Mouse (Mus musculus) neural tube, embryonic 14.5 days (tissue): ENCODE results near the gene Plpp7. TPM values are rescaled to one million over a fixed set of nuclear protein-coding genes. Genes with fewer than 3 reads are reported as not detected.
A peak's percentile ranks its signal among the peaks of the same experiment; 100 is the strongest.

Experiments used
- ATAC-seq: fragments of 200-750 bp; cut with Nextera tagmentation; 2 replicates; pipeline ENCODE4 v1.8.0; 2017; ENCODE audit warnings: low read depth, mild to moderate bottlenecking, moderate TSS enrichment, moderate library complexity
- H3K27ac ChIP-seq: fragments of 300-500 bp; sonication (generic); 2 replicates; pipeline ENCODE4 v1.5.1; 2014; ENCODE audit warnings: low read depth, mild to moderate bottlenecking, control low read depth, low read length, moderate library complexity, mixed read lengths
- H3K27me3 ChIP-seq: fragments of 300-500 bp; sonication (generic); 2 replicates; pipeline ENCODE4 v1.6.1; 2014; ENCODE audit warnings: low read length; ENCODE audit not compliant: control insufficient read depth, insufficient read depth
- H3K36me3 ChIP-seq: fragments of 300-500 bp; sonication (generic); 2 replicates; pipeline ENCODE4 v1.6.1; 2014; ENCODE audit warnings: low read length, mixed read lengths; ENCODE audit not compliant: control insufficient read depth, insufficient read depth
- H3K4me1 ChIP-seq: fragments of 300-500 bp; sonication (generic); 2 replicates; pipeline ENCODE4 v1.6.1; 2014; ENCODE audit warnings: low read length; ENCODE audit not compliant: control insufficient read depth, insufficient read depth
- H3K4me2 ChIP-seq: fragments of 300-500 bp; sonication (generic); 2 replicates; pipeline ENCODE4 v1.6.1; 2014; ENCODE audit warnings: mild to moderate bottlenecking, low read depth, low read length, control low read depth
- H3K4me3 ChIP-seq: fragments of 300-500 bp; sonication (generic); 2 replicates; pipeline ENCODE4 v1.5.1; 2014; ENCODE audit warnings: low read depth, low read length, control low read depth, mixed read lengths
- H3K9ac ChIP-seq: fragments of 300-500 bp; sonication (generic); replicated peaks from 2 replicates; pipeline ENCODE4 v1.6.1; 2014; ENCODE audit warnings: low read depth, mild to moderate bottlenecking, control low read depth, low read length, mixed read lengths
- H3K9me3 ChIP-seq: fragments of 300-500 bp; sonication (generic); 2 replicates; pipeline ENCODE4 v1.6.1; 2016; ENCODE audit warnings: low read length; ENCODE audit not compliant: control insufficient read depth
- WGBS: fragments of 180-500 bp; shearing (Covaris S2); extraction: QIAGEN DNeasy Blood & Tissue Kit; methylation state at CpG from one replicate; pipeline ENCODE4 v1.1.7; 2014; 5-methylcytosine and 5-hydroxymethylcytosine counted together
- polyA plus RNA-seq: library from polyadenylated mRNA; unstranded; fragments of >200 nt; fragmentation: Nextera tagmentation; extraction: Ambion mirVana; gene quantifications from 2 replicates; pipeline ENCODE4 v1.2.1, GENCODE M21; 2014

The Plpp7 gene
- polyA plus RNA-seq, 1 experiment from 2014 or later: 25.2 TPM

DNA sequence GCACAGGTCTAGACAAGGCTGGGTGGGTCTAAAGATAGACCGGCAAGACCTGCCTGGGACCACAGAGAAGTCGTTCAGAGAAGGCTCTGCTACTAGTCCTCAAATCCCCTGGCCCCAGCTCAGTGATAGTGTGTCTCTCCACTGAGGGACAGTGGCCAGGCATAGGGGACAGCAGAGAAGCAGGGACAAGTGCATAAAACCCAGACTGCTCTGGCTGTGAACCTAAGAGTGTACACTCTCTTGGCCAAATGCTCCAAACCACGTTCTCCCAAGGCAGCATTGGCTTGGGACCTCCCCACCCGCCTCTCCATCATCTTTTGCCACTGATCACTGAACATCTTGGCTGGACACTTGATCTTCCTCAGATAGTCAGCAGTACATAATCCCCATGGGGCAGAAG, 7.7 kb upstream of the Plpp7 start:
- Histone ChIP-seq H3K36me3 (no peaks in the 10 kb centered on the region), H3K4me2 (no peak overlapping the region), H3K27ac (no peak overlapping the region), H3K4me1 (peaks cover 15% of the 10 kb centered on the region), H3K9me3 (no peaks in the 10 kb centered on the region), H3K4me3 (no peak overlapping the region), H3K9ac (no peak overlapping the region), H3K27me3 (peaks cover 25% of the 10 kb centered on the region)
- WGBS: 53% methylated on average over 4 of the region's 4 CpGs
- ATAC-seq: no peak

DNA sequence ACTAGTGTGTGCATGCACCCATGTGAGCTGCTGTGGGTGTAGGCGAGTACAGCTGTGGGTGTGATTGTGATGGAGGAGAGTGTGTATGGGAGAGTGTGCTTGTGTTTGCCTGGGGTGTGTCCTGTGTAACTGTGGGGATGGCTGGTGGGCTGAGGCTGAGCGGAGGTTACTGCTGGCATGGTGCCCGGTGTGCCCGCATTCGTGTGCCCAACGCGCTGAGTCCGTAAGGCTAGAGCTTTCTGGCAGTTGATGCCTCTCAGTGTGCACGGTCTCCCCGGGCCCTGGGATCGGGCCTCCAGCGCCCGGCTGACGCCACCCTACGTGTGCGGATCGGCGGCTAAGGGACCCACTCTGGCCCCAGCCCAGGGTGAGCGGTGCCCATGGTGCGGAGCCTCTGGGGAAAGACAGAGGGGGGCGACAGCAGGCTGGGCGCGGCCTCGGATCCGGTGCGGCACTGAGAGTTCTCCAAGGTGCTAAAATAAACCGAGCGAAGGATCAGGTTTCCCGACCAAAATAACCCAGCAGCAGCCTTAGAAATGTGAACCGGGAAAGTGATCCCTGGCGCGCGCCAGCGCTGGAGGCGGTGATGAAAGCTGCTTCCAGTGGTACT, 6.9 kb upstream of the Plpp7 start:
- 7% methylated on average over 35 of the region's 35 CpGs for WGBS
- H3K4me2 ChIP-seq: peak overlapping the region; percentile 42
- peaks cover 20% of the 10 kb centered on the region for H3K27me3 ChIP-seq
- ATAC-seq: no peak
- peak overlapping the region; percentile 37; the same call in 1 of the 2 replicates for H3K9ac ChIP-seq
- no peaks in the 10 kb centered on the region for H3K9me3 ChIP-seq
- peak overlapping the region; percentile 16; the same call in 1 of the 2 replicates for H3K4me3 ChIP-seq
- H3K4me1 ChIP-seq: peaks cover 11% of the 10 kb centered on the region
- H3K27ac ChIP-seq: no peak overlapping the region
- H3K36me3 ChIP-seq: no peaks in the 10 kb centered on the region

GRCm38 (mm10) chr2:32089606-32090005, 5.7 kb upstream of the Plpp7 start:
- ATAC-seq: no peak
- Histone ChIP-seq H3K9ac (no peak overlapping the region), H3K27me3 (peaks cover 11% of the 10 kb centered on the region; the same call in 1 of the 2 replicates), H3K9me3 (no peaks in the 10 kb centered on the region), H3K4me2 (no peak overlapping the region), H3K36me3 (no peaks in the 10 kb centered on the region), H3K4me1 (peaks cover 3% of the 10 kb centered on the region; the same call in 1 of the 2 replicates), H3K27ac (no peak overlapping the region), H3K4me3 (no peak overlapping the region)
- WGBS: 73% methylated on average over 3 of the region's 3 CpGs

GRCm38 (mm10) chr2:32090145-32090544, 5.2 kb upstream of the Plpp7 start:
- Histone ChIP-seq H3K27ac (no peak overlapping the region), H3K27me3 (peaks cover 11% of the 10 kb centered on the region; the same call in 1 of the 2 replicates), H3K36me3 (no peaks in the 10 kb centered on the region), H3K4me3 (no peak overlapping the region), H3K4me2 (no peak overlapping the region), H3K9me3 (no peaks in the 10 kb centered on the region), H3K4me1 (peaks cover 3% of the 10 kb centered on the region; the same call in 1 of the 2 replicates), H3K9ac (no peak overlapping the region)
- WGBS: 56% methylated on average over 2 of the region's 2 CpGs
- ATAC-seq: no peak

DNA sequence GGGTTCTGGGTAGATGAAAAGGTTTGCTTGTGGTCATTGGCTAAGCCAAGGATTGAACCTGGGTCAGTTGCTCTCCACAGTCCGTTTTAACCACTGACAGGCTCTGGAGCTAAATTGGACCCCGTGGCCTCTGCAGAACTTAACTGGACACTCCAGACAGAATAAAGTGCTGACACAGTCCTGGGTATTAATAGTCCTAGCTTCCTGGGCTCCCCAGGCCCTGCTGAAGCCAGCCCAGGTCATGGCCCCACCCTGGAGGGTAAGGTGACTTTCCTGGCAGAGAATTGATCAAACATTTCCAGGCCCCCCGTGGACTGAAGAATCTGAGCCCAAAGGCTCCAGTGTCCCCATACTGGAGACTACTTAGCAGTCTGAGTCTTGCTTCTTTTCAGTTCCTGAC, 3.4 kb upstream of the Plpp7 start:
- no peak for ATAC-seq
- peaks cover 13% of the 10 kb centered on the region for H3K4me1 ChIP-seq
- 68% methylated on average over 3 of the region's 3 CpGs for WGBS
- H3K36me3 ChIP-seq: no peaks in the 10 kb centered on the region
- peaks cover 11% of the 10 kb centered on the region; the same call in 1 of the 2 replicates for H3K27me3 ChIP-seq
- H3K4me2 ChIP-seq: no peak overlapping the region
- no peak overlapping the region for H3K27ac ChIP-seq
- no peaks in the 10 kb centered on the region for H3K9me3 ChIP-seq
- H3K9ac ChIP-seq: no peak overlapping the region
- no peak overlapping the region for H3K4me3 ChIP-seq

DNA sequence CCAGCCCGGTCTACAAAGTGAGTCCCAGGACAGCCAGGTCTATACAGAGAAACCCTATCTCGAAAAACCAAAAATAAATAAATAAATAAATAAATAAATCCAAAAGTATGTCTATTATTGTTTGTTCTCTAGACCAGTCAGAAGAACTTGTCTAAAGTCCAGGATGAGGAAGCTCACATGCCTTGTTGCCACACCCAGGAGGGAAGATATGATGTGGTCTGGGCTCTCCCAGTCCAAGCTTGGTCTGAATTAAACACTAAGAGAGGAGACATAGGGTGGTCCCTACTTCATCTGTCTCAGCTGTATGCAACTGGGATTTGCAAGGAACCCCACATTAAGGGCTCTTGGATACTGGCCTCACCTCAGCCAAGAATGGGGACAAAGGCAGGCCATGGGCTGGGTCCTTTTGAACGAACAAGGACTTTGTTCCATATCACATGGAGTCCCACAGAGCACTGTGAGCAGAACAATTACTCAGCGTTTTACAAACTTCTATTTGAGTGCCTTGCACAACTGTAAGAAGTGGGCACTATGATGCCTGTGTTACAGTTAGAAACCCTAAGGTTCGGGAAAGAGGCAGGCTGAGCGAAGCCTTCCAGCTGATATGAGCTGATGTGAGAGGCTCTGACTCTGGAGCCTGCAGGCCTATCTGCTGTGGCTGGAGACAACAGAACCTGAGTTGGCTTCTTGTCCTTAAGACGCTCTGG, 1.2 kb upstream of the Plpp7 start:
- no peaks in the 10 kb centered on the region for H3K9me3 ChIP-seq
- H3K27me3 ChIP-seq: no peaks in the 10 kb centered on the region
- H3K4me3 ChIP-seq: no peak overlapping the region
- WGBS: 88% methylated on average over 7 of the region's 7 CpGs
- H3K36me3 ChIP-seq: no peaks in the 10 kb centered on the region
- no peak overlapping the region for H3K4me2 ChIP-seq
- no peak overlapping the region for H3K27ac ChIP-seq
- H3K9ac ChIP-seq: no peak overlapping the region
- no peak for ATAC-seq
- peaks cover 10% of the 10 kb centered on the region for H3K4me1 ChIP-seq

GRCm38 (mm10) chr2:32096122-32096420, 743 bp downstream of the Plpp7 start:
- peak overlapping the region; percentile 48 for H3K4me3 ChIP-seq
- no peak for ATAC-seq
- no peaks in the 10 kb centered on the region for H3K27me3 ChIP-seq
- H3K27ac ChIP-seq: peak overlapping the region; percentile 80
- peak overlapping the region; percentile 71 for H3K9ac ChIP-seq
- peak overlapping the region; percentile 88 for H3K4me2 ChIP-seq
- no peaks in the 10 kb centered on the region for H3K9me3 ChIP-seq
- H3K4me1 ChIP-seq: peaks cover 10% of the 10 kb centered on the region
- no peaks in the 10 kb centered on the region for H3K36me3 ChIP-seq
- 79% methylated on average over 10 of the region's 10 CpGs for WGBS

GRCm38 (mm10) chr2:32102944-32103343, 7.6 kb downstream of the Plpp7 start:
- H3K4me1 ChIP-seq: peaks cover 6% of the 10 kb centered on the region; the same call in 1 of the 2 replicates
- ATAC-seq: no peak
- no peak overlapping the region for H3K9ac ChIP-seq
- no peaks in the 10 kb centered on the region for H3K9me3 ChIP-seq
- H3K4me2 ChIP-seq: no peak overlapping the region
- no peak overlapping the region for H3K4me3 ChIP-seq
- WGBS: 52% methylated on average over 5 of the region's 5 CpGs
- H3K27ac ChIP-seq: no peak overlapping the region
- H3K36me3 ChIP-seq: no peaks in the 10 kb centered on the region
- H3K27me3 ChIP-seq: no peaks in the 10 kb centered on the region

DNA sequence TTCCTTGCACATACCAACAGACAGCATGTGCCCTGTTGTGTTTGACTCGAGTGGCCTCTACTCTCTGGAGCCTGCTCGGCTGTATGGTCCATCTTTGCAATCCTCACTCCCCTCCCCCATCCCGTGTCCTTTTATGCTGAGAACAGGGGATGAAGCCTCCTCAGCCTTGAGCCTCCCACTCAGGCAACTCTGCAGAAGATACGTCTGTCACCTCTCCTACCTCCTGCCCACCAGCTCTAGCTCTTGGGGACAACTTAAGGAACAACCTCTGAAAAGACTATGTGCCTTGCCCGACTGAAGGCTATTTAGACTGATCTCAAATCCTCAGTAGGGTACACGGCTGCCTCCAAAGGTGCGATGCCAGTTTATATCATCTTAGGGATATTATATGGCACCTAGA, 8.2 kb downstream of the Plpp7 start:
- H3K4me1 ChIP-seq: peaks cover 6% of the 10 kb centered on the region; the same call in 1 of the 2 replicates
- 78% methylated on average over 7 of the region's 7 CpGs for WGBS
- no peak overlapping the region for H3K4me2 ChIP-seq
- H3K27me3 ChIP-seq: no peaks in the 10 kb centered on the region
- no peak overlapping the region for H3K4me3 ChIP-seq
- ATAC-seq: no peak
- H3K9ac ChIP-seq: no peak overlapping the region
- H3K9me3 ChIP-seq: no peaks in the 10 kb centered on the region
- no peak overlapping the region for H3K27ac ChIP-seq
- no peaks in the 10 kb centered on the region for H3K36me3 ChIP-seq
